Mouse (Mus musculus): ENCODE measurements at regions not wholly inside any gene's neighbourhood (a gene's known extent, or its start where the extent isn't known, plus 50 kb on each side); places are given as distances from the start of the nearest gene placed in this dataset.
A peak's percentile ranks its signal among the peaks of the same experiment; 100 is the strongest.
"Not testable (repeated sequence)": the region's sequence is repeated elsewhere in the genome, so short reads cannot be mapped to it uniquely, and the experiment has no call there.

GRCm38 (mm10) chr2:78598039-78598438, 269.9 kb upstream of the Ube2e3 start:
- DNase-seq, result no peak

- DNase-seq, result no peak
These were observed 271.7 kb upstream of the Ube2e3 start for GRCm38 (mm10) chr2:78596251-78596650.

GRCm38 (mm10) chr2:78580013-78580412, 287.9 kb upstream of the Ube2e3 start:
- DNase-seq, result no peak

- no peak for DNase-seq
These were observed 295.4 kb upstream of the Ube2e3 start for GRCm38 (mm10) chr2:78572492-78572891.

- DNase-seq, result no peak
These were observed 309.8 kb upstream of the Ube2e3 start for GRCm38 (mm10) chr2:78558128-78558527.

DNA sequence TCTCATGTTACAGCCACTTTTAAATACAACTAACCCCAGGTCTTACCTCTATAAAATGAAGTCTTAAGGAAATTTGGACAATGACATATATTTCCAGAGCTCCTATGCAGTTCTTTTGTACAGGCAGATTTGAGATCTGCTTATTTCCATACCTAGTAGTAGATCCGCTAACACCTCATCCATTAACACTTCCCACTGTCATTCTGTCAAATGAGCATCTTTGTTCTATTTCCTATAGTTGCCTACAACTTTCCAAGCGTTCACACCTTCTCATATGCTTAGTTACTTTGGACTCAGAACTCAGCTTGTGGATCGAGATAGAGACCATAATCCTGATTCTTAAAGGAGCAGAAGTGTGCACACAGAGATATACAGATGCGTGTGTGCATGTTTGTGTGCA, 316.8 kb upstream of the Ube2e3 start:
- DNase-seq, result no peak

DNA sequence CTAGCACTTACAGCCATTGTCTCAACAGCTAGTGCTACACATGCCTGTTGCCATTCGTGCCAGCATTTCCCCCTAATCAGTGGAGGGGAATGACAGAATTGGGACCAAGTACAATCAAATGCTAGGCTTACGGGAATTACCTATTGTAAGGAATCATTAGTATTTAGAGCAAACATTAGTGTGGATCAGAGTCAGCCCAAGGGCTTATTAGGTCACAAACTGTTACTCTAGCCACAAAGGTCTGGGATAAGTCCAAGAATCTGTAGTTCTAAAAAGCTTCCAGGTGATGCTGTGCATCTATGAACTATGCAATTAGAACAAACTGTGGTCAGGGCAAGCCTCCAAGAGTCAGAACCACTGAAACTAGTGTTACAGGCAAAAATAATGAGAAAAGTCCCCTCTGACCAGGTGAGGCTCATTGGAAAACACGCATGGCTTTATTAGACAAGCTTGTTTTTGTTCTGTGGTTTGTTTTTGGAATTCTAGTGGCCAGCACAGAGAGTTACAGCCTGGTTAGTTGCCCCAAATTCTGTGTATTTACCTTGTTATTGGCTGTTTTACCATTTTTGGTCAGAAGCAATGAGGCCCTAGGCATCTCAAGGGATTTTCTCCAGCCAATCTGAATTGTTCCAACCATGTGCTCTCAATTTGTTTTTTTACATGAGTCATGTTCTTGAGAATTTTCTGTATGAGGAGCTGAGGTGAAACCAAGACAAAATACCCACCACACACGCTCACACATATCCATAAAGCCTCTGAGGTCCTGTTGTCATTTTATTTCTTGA, 319.0 kb upstream of the Ube2e3 start:
- DNase-seq, result peak; percentile 23 to 30

DNA sequence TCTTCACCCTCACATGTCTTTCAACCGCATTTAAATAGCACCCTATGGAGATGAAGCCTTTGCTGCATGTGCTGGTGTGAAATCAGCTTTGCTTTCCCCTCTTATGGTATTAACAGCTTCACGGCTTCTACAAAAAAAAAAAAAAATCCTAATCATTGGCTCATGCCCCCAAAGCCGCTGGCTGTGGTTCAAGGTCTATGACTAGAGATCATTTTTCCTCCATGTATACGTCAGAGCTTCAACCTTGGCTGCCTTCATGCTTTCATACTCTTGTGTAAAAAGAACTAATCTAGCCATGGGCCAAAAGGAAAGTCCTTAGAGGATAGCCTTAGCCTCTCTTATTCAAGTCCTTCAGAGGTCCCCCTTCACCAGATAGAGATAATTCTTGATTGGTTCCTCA, 320.6 kb upstream of the Ube2e3 start:
- DNase-seq, result no peak

- DNase-seq, result no peak
These were observed 327.5 kb upstream of the Ube2e3 start for GRCm38 (mm10) chr2:78540422-78540821.

- DNase-seq, result no peak
These were observed 328.2 kb upstream of the Ube2e3 start for GRCm38 (mm10) chr2:78539592-78540300.

- no peak for DNase-seq
These were observed 330.4 kb upstream of the Ube2e3 start for GRCm38 (mm10) chr2:78537574-78537973.

- not testable (repeated sequence) for DNase-seq
These were observed 334.0 kb upstream of the Ube2e3 start for GRCm38 (mm10) chr2:78533881-78534280.

GRCm38 (mm10) chr2:78530535-78530934, 337.4 kb upstream of the Ube2e3 start:
- no peak for DNase-seq

DNA sequence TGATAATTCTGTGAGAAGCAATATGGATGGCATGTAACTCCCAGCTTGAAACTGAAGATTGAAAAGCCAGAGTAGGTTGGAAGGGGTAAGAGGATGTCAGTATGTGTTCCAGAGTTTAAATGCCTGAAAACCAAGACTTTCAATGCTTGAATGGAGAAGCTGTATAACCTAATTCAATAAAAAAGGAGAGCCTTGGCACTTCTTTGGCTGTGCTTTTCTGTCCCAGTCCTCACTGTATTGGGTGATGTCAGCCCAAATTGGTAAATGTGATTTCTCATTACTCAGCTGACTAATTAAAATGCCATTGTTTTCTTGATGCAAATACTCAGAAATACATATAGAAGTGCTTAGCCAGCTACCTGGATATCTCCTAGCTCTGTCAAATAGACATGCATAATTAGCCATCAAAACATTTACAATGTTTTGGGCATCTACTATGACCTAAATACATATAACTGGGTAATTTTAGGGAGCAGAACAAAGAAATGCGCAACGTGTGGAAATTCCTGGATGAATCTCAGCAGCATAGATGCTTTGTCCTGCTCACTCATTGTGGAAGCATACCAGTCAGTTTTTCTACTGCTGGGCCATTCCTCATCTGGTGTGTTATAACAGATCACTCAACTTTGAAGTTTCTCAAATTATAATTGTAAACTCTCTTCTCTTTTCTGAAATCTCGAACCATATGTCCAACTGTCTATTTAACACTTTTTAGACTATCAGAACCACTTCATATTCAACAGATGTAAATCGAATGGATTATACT, 347.5 kb upstream of the Ube2e3 start:
- DNase-seq, result no peak

DNA sequence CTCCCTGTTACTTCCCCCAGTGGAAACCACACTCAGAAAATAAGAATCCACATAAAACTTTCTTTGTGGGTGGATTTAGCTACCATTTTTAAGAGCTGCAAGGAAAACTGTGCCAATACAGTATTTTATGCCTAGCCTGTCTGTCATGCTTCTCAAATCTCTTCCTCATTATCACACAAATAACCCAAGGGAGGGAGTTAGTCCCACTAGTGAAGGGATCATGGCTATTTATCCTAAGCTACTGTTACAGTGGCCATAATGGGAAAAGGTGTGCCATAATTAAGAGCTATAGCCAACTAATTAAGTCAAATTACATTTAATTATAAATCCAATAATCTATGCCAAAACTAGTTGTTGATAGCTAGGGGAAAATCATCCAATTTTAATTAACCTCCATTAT, 374.8 kb upstream of the Ube2e3 start:
- no peak for DNase-seq

DNA sequence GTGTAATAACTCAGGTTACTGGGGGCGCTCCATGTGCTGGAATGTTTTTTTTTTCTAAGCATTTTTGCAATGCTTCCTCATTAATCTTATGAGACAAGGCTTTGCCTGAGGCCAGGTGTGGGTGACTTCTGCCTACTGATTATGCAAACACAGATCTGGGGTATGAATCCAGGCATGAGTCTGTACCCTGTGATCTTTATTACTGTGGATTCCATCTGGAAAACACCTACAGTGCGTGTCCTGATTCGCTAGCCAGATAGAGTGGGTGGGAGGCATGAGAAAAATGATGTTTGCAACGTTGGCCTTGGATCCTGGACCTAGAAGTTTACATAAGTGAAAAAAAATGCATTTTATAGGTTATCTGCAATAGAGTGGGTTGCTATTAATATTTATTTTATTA, 387.9 kb upstream of the Ube2e3 start:
- no peak for DNase-seq

DNA sequence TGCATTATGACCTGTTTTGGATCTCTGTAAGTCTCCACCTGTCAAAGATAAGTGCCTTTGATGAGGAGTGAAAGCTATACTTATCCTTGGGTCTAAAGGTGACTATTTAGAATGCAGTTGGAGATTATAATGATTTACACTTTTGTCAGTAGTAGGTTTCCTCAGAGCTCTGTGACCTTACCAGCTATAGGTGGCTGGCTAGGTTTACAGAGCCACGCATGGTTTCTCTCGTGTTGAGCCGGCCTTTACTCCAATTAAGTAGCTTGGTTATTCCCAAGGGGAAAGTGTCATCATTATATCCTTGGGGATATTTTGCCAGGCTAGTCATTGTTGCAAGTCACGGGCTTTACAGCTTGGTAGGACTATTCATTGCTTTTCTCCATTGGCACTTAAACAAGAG, 408.5 kb upstream of the Ube2e3 start:
- DNase-seq, result no peak

DNA sequence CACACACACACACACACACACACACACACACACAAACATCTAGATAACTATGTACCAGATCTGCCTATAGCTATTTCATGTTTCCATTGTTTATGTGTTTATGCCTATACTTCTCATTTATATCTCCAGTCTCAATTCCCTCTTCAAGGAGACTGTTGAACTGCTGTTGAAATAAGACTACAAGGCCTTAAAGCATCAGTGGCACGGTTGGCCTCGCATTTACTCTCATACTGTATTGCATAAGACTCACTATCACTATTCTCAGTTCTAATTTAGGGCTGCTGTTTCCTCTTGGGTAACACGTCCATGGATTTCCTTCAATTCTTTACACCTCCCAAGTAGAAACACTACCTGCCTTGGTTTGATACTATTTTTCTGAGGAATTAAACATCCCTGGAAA, 414.5 kb upstream of the Ube2e3 start:
- DNase-seq, result no peak

GRCm38 (mm10) chr2:78436816-78437215, 431.1 kb upstream of the Ube2e3 start:
- DNase-seq, result no peak

DNA sequence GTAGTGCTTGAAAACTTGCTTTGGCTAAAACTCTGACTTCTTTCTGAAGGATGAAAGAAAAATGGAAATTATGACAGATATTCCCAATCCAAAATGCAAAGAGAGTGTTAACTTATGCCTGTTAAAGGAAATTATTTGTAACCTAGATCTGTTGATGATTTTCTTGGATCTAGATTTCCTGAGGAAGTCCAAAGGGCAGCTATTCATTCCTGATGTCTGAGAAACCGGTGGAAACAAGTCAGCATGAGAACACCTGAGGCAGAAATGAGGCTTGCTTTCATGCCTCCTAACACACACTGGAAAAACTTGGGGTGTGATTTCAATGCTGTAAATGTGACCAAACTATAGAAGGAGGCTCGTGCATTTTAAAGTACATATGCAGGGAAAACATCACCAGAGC, 432.9 kb upstream of the Ube2e3 start:
- no peak for DNase-seq

DNA sequence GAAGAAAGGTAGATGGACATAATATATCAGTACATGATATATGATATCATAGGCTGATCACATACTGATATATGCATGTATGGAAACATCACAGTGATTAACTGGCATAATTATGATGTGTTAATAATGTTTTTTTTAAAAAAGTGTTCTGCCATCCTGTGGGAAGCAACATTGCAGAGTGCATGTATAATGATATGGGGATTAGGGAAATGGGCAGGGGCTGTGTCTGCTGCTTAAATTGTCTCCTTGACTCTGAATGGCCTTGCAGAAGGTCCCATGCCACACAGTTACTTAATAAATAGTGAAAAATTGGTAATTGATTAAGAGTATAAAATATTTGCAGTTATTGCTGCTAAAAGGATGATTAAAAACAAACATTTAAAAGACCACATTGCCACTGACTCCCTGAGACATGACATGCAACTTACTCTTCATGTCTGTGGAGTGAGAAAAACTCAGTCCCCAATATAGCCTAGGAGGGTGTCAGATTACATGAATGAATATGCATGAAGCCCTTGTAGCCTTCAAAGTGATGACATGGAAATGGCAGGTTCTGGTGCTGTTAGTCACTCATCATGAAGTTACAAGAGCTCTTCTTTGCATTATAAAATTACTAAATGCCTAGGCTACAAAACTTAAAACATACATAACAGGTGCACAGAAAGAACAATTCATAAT, 440.1 kb upstream of the Ube2e3 start:
- no peak for DNase-seq

DNA sequence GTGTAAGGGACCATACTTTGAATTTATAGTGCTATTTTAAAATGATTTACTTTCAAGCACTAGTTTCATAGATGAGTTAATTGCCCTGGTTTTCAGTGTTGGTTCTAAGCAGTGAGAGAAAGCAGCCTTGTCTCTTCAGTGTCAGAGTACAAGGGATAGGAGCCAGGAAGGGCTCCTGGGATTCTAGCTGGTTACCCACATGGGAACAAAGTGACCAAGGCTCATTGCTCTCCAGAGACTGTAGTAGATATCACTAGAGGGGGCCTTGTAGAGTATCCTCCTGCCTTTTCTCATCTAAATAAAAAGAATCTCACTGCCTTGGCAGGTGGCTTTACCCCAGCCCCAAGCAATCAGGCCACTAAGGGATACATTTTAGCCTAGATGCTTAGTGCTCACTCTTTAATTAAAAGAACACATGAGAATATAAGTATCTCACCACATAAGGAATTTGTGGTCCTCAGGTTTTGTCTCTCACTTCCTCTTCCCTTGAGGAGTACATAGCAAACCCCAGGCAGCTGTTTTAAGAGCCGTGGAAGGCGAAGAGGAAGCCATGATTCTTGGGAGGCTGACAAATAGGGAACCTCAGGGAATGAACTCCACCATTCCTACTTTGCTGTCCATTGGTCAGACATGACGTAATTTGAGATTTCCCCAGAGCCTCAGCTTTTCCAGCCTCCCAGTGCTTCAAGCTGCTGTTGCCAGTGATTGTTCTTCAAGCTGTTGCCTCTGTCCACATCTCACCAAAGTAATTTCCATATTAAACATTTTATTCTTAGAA, 449.2 kb upstream of the Ube2e3 start:
- no peak for DNase-seq
